Mouse (Mus musculus) liver, postnatal 0 days (tissue): ENCODE data around the gene Ssh3.

ENCODE experiments used
- CTCF ChIP-seq: sonication (generic); IDR thresholded peaks from 2 replicates; pipeline ENCODE4 v1.5.1; 2016; ENCODE audit warnings: antibody characterized with exemption, low read depth
- EP300 ChIP-seq: IDR thresholded peaks from 2 replicates; pipeline ENCODE4 v1.6.1; 2016; ENCODE audit warnings: antibody characterized with exemption, low read depth, mild to moderate bottlenecking

DNA sequence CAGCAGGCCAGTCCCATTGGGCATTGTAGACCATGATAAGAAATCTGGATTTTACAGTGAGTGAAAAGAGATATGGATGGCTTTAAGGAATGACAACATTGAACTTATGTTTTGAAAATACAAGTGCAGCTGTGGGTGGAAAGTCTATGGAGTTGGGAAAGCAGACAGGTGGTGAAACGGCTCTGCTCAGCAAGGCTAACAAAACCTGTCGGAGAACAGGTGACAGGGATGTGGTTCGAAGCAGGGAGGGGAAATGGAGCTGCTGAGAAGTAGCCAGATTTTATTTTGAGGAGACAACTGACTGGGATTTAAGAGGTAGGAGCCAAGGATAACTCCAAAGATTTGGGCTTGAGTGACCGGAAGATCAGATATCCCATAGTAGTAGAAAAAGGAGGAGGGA lies 34.4 kb downstream of the Ssh3 start:
- TF ChIP-seq CTCF (no peak), EP300 (no peak)
